Mouse (Mus musculus) right cerebral cortex, postnatal 25 days (tissue): Measurements from ENCODE around the gene Clstn1.
"Not testable (repeated sequence)": the region's sequence is repeated elsewhere in the genome, so short reads cannot be mapped to it uniquely, and the experiment has no call there.

ENCODE experiments used
- DNase-seq: peaks from one replicate; pipeline ENCODE4 v3.0.0; 2022

The Clstn1 gene

GRCm38 (mm10) chr4:149601484-149601883 is 15.2 kb downstream of the Clstn1 start:
- DNase-seq = no peak

- no peak for DNase-seq
Observed at GRCm38 (mm10) chr4:149602236-149602635, 16.0 kb downstream of the Clstn1 start.

- no peak for DNase-seq
Observed at GRCm38 (mm10) chr4:149603860-149604259, 17.6 kb downstream of the Clstn1 start.

- no peak for DNase-seq
Observed at GRCm38 (mm10) chr4:149604518-149604917, 18.2 kb downstream of the Clstn1 start.

- no peak for DNase-seq
Observed at GRCm38 (mm10) chr4:149606056-149606455, 19.8 kb downstream of the Clstn1 start.

- DNase-seq = no peak
Observed at GRCm38 (mm10) chr4:149606766-149607358, 20.6 kb downstream of the Clstn1 start.

- DNase-seq = no peak
Observed at GRCm38 (mm10) chr4:149607591-149608308, 21.5 kb downstream of the Clstn1 start.

- no peak for DNase-seq
Observed at GRCm38 (mm10) chr4:149608309-149608638, 22.0 kb downstream of the Clstn1 start.

- peak; percentile 50 for DNase-seq
Observed at GRCm38 (mm10) chr4:149609256-149610025, 23.2 kb downstream of the Clstn1 start.

- DNase-seq = no peak
Observed at GRCm38 (mm10) chr4:149611376-149612044, 25.2 kb downstream of the Clstn1 start.

GRCm38 (mm10) chr4:149613497-149613896 is 27.2 kb downstream of the Clstn1 start:
- not testable (repeated sequence) for DNase-seq

- DNase-seq = no peak
Observed at GRCm38 (mm10) chr4:149614869-149615268, 28.6 kb downstream of the Clstn1 start.

- not testable (repeated sequence) for DNase-seq
Observed at GRCm38 (mm10) chr4:149616999-149617398, 30.7 kb downstream of the Clstn1 start.

- DNase-seq = no peak
Observed at GRCm38 (mm10) chr4:149619988-149620387, 33.7 kb downstream of the Clstn1 start.

- no peak for DNase-seq
Observed at GRCm38 (mm10) chr4:149621286-149621685, 35.0 kb downstream of the Clstn1 start.

GRCm38 (mm10) chr4:149623711-149624110 is 37.4 kb downstream of the Clstn1 start:
- no peak for DNase-seq

- no peak for DNase-seq
Observed at GRCm38 (mm10) chr4:149626809-149627208, 40.5 kb downstream of the Clstn1 start.

- DNase-seq = peak; percentile 46
Observed at GRCm38 (mm10) chr4:149628372-149628771, 42.1 kb downstream of the Clstn1 start.

- DNase-seq = no peak
Observed at GRCm38 (mm10) chr4:149628810-149629209, 42.5 kb downstream of the Clstn1 start.

- no peak for DNase-seq
Observed at GRCm38 (mm10) chr4:149632670-149633307, 46.5 kb downstream of the Clstn1 start.

GRCm38 (mm10) chr4:149634157-149634556 is 47.9 kb downstream of the Clstn1 start:
- DNase-seq = no peak

- no peak for DNase-seq
Observed at GRCm38 (mm10) chr4:149634966-149635365, 48.7 kb downstream of the Clstn1 start.

GRCm38 (mm10) chr4:149635915-149636415 is 49.7 kb downstream of the Clstn1 start:
- no peak for DNase-seq
